Mouse (Mus musculus): Measurements from ENCODE around the gene Pde10a. TPM values are rescaled to one million over a fixed set of nuclear protein-coding genes. Genes with fewer than 3 reads are reported as not detected.
A peak's percentile ranks its signal among the peaks of the same experiment; 100 is the strongest.

Pde10a gene
- 2.4 and 4.4 TPM in 2 replicates for polyA plus RNA-seq (2016; fragmentation: Nextera tagmentation; extraction: Ambion mirVana)

DNA sequence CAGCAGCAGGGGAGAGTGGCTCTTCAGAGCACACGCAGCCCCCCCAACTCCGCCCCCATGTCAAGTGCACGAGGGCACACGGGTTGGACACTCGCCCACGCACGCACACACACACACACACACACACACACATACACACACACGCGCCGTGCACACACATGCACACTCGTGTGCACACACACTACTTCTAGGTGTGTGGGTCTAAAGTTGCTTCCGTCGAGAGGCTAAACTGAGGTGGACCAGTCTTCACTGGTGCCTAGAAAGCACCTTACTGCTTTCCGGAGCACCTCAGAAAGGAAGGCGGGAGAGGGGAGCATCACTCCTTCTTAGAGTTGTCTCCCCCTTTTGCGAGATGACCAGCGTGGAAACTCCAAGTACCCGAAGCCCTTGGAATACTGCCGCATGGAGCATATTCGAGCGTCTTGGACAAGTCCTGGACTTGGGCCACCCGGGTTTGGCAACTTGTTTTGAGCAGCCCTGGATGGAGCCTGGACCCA is at the start of gene Pde10a:
Gene Pde10a, plus strand, starts transcription at position 148 of the 497 bp plus-strand sequence.
- H3K4me2 ChIP-seq = peak within 1 kb of the TSS; percentile 96
- H3K4me1 ChIP-seq (replicated peaks) = peaks cover 29% of the 10 kb centered on the region
- WGBS = 3% methylated on average over 22 of the region's 22 CpGs
- no peaks in the 10 kb centered on the region for H3K9me3 ChIP-seq
- H3K27ac ChIP-seq = no peak within 1 kb of the TSS
- ATAC-seq (ENCODE audit: insufficient number of reproducible peaks, insufficient read depth, low FRiP score, low TSS enrichment, low read depth) = no peak
- H3K27me3 ChIP-seq = peaks cover 73% of the 10 kb centered on the region
- no peaks in the 10 kb centered on the region for H3K36me3 ChIP-seq
- peak within 1 kb of the TSS; percentile 47 for H3K9ac ChIP-seq (replicated peaks)
- peak within 1 kb of the TSS; percentile 48 for H3K4me3 ChIP-seq (replicated peaks)

DNA sequence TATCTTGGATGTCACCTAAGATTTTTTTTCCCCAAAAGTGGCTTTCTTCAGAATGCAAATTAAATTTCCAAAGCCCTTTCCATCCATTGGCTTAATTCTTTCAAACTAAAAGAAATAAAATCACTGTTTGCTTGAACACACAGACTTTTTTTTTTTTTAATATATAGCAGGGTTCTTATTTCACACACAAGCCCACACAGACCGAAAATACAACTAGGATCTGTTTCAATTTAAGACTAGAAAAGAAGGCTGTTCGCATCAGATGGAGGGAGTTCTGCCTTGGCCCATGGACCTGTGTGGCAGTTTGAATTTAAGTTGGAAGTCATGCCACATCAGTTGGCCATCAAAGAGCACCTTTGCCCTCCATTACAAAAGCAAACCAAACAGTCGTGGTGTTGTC is 46.6 kb upstream of the Pde10a start:
- H3K27me3 ChIP-seq = peaks cover 27% of the 10 kb centered on the region
- H3K27ac ChIP-seq = no peak overlapping the region
- H3K4me1 ChIP-seq (replicated peaks) = peaks cover 18% of the 10 kb centered on the region
- H3K9me3 ChIP-seq = peaks cover 6% of the 10 kb centered on the region; the same call in 1 of the 2 replicates
- ATAC-seq (ENCODE audit: insufficient number of reproducible peaks, insufficient read depth, low FRiP score, low TSS enrichment, low read depth) = no peak
- no peaks in the 10 kb centered on the region for H3K36me3 ChIP-seq
- no peak overlapping the region for H3K4me2 ChIP-seq
- H3K9ac ChIP-seq (replicated peaks) = no peak overlapping the region
- H3K4me3 ChIP-seq (replicated peaks) = no peak overlapping the region
- 71% methylated on average over 3 of the region's 3 CpGs for WGBS

DNA sequence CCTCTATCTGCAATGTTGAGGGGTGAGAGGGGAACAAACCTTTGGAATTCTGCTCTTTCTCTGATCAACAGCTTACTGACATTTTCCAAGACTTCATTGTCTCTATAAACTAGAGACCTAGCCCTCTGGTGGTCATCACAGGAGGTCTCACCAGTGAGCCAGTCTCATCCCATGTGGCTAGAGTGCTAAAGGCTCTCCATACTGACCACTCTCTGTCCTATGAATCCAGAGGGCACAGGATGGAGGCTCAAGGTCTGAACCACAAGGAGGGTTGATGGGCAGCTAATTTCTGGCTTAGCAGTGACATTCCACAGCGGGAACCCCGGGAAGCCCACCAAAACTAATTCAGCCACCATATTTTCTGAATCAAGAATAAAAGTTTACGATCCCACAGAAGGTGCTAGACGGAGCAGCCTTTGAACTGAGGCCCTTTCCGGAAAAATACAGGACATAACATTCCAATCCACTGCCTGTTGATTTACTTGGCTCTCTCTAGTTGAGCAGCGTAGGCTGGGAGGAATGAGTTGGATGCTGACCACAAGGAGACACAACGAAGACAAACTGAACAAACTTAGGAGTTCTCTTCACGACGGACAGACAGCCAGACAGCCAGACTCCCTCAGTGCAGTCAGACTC is 45.6 kb upstream of the Pde10a start:
- Histone ChIP-seq H3K9ac (replicated peaks) (no peak overlapping the region), H3K27ac (no peak overlapping the region), H3K4me1 (replicated peaks) (peaks cover 18% of the 10 kb centered on the region), H3K4me3 (replicated peaks) (no peak overlapping the region), H3K9me3 (peaks cover 6% of the 10 kb centered on the region; the same call in 1 of the 2 replicates), H3K4me2 (no peak overlapping the region), H3K27me3 (peaks cover 33% of the 10 kb centered on the region), H3K36me3 (no peaks in the 10 kb centered on the region)
- ATAC-seq (ENCODE audit: insufficient number of reproducible peaks, insufficient read depth, low FRiP score, low TSS enrichment, low read depth) = no peak
- 38% methylated on average over 9 of the region's 9 CpGs for WGBS

DNA sequence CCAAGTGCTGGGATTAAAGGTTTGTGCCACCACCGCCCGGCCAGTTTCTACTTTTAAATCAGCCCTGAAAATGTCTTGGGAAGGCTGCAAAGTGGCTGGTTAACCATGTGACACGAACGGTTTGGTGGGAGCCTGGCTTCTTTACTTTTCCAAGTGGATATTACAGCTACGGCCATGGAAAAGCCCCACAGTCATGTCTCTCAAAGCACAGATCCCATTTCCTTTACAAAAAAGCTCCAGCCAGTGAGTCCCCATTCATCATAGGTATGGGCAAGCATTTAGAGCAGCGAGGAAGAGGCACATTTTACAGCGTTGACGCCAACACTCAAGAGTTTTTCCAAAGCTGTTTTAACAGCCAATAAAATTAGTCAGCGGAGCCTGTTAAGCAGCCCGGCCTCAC is 43.4 kb upstream of the Pde10a start:
- H3K36me3 ChIP-seq = no peaks in the 10 kb centered on the region
- H3K9me3 ChIP-seq = peaks cover 6% of the 10 kb centered on the region; the same call in 1 of the 2 replicates
- no peak overlapping the region for H3K4me3 ChIP-seq (replicated peaks)
- ATAC-seq (ENCODE audit: insufficient number of reproducible peaks, insufficient read depth, low FRiP score, low TSS enrichment, low read depth) = no peak
- H3K4me2 ChIP-seq = no peak overlapping the region
- peaks cover 42% of the 10 kb centered on the region for H3K27me3 ChIP-seq
- WGBS = 41% methylated on average over 10 of the region's 10 CpGs
- no peak overlapping the region for H3K27ac ChIP-seq
- no peak overlapping the region for H3K9ac ChIP-seq (replicated peaks)
- H3K4me1 ChIP-seq (replicated peaks) = peaks cover 18% of the 10 kb centered on the region

DNA sequence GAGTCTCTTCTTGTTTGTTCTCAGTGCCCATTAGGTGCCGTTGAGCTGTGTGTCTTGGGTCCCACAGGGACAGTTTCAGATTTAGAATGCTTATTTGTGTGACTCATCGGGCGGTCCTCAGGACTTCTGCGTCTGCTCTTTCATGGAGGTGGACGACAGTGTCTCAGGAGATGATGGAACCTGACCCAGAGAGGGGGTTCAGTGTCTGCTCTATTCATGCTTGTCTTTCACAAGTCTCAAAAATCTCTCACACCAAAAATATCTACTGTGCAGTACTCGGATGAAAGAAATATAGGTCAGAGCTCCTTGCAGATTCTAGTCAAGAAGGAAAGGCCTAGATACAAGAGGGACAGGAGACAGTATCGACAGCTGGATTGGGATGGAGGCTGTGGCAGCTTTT is 42.3 kb upstream of the Pde10a start:
- H3K9ac ChIP-seq (replicated peaks) = no peak overlapping the region
- H3K9me3 ChIP-seq = peaks cover 4% of the 10 kb centered on the region; the same call in 1 of the 2 replicates
- H3K4me1 ChIP-seq (replicated peaks) = peaks cover 21% of the 10 kb centered on the region
- no peak overlapping the region for H3K27ac ChIP-seq
- WGBS = 79% methylated on average over 7 of the region's 7 CpGs
- ATAC-seq (ENCODE audit: insufficient number of reproducible peaks, insufficient read depth, low FRiP score, low TSS enrichment, low read depth) = no peak
- H3K36me3 ChIP-seq = no peaks in the 10 kb centered on the region
- H3K4me2 ChIP-seq = no peak overlapping the region
- no peak overlapping the region for H3K4me3 ChIP-seq (replicated peaks)
- H3K27me3 ChIP-seq = peaks cover 41% of the 10 kb centered on the region

DNA sequence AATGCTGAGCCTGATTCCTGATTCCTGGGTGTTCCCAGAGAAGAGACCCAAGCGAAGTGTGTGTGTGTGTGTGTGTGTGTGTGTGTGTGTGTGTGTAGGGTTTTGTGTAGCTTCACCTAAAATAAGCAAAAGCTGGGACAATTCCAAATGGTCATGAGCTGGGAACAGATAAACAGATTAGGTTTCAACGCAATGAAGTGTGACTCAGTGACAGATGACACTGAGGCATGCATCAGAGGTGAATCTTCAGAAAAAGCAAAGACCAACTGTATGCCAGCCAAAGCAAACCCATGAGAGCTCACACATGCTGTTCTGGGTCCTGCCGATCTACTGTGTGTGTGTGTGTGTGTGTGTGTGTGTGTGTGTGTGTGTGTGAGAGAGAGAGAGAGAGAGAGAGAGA is 40.9 kb upstream of the Pde10a start:
- Histone ChIP-seq H3K4me1 (replicated peaks) (peaks cover 27% of the 10 kb centered on the region), H3K27ac (no peak overlapping the region), H3K9ac (replicated peaks) (no peak overlapping the region), H3K4me2 (no peak overlapping the region), H3K4me3 (replicated peaks) (no peak overlapping the region), H3K27me3 (peaks cover 43% of the 10 kb centered on the region), H3K9me3 (no peaks in the 10 kb centered on the region), H3K36me3 (no peaks in the 10 kb centered on the region)
- 62% methylated on average over 3 of the region's 3 CpGs for WGBS
- no peak for ATAC-seq (ENCODE audit: insufficient number of reproducible peaks, insufficient read depth, low FRiP score, low TSS enrichment, low read depth)

DNA sequence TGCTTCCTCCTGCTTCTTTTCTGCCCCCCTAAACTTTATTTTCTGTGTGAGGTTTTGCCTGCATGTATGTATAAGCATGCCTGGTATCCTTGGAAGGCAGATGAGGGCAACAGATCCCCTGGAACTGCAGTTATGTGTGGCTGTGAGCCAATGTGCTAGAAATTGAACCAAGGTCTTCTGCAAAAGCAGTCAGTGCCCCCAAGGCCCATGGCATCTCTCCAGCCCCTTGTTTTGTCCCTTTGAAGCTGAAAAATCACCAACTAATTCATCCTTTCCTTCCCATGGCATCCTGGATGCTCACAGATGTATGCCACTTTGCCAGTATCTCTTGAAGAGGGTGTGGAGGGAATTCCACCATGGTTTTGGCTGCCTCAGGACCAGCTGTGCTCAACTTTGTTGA is 40.0 kb upstream of the Pde10a start:
- Histone ChIP-seq H3K4me3 (replicated peaks) (no peak overlapping the region), H3K9me3 (no peaks in the 10 kb centered on the region), H3K9ac (replicated peaks) (no peak overlapping the region), H3K27me3 (peaks cover 42% of the 10 kb centered on the region), H3K4me1 (replicated peaks) (peaks cover 18% of the 10 kb centered on the region), H3K36me3 (no peaks in the 10 kb centered on the region), H3K27ac (no peak overlapping the region), H3K4me2 (no peak overlapping the region)
- ATAC-seq (ENCODE audit: insufficient number of reproducible peaks, insufficient read depth, low FRiP score, low TSS enrichment, low read depth) = no peak

DNA sequence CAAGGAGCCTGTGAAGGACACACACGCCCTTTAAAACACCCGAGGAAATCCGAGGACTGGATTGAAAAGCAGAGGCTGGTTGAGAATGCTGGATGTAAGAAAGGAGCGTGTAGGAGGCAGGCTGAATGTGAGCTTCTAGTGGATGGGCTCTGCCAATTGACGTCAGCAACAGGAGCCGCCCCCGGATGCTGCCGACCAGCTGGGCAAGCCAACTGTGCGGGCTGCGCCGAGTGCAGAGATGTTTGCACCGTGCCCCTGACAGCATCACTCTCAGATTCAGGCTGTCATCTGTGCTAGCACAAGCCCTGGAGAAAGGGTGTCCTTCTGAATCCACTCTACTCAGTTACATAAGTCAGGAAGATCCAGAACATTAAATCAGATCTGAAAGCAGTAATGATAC is 37.3 kb upstream of the Pde10a start:
- peak overlapping the region; percentile 36 for H3K4me2 ChIP-seq

DNA sequence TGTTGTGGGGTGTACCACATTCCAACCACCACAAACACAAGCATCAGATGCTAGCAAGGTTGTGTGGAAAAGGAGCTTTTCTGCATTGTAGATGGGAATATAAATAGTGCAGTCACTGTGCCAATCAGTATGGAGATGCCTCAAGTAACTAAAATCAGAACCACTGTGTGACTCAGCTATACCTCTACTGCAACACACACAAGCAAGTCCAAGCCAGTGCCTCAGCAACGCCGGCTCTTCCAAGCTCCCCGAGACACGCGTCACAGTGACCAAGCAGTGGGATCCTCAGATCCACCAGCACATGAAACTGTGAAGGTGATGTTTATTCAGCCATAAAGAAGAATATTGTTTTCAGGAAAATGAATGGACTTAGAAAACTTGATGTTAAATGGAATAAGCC is 34.2 kb upstream of the Pde10a start:
- Histone ChIP-seq H3K4me3 (replicated peaks) (no peak overlapping the region), H3K27ac (no peak overlapping the region), H3K9me3 (no peaks in the 10 kb centered on the region), H3K4me2 (no peak overlapping the region), H3K4me1 (replicated peaks) (peaks cover 11% of the 10 kb centered on the region; the same call in 1 of the 2 replicates), H3K9ac (replicated peaks) (no peak overlapping the region), H3K36me3 (no peaks in the 10 kb centered on the region), H3K27me3 (peaks cover 24% of the 10 kb centered on the region)
- WGBS = 91% methylated on average over 5 of the region's 5 CpGs
- no peak for ATAC-seq (ENCODE audit: insufficient number of reproducible peaks, insufficient read depth, low FRiP score, low TSS enrichment, low read depth)

More for the DNA sequence above, 37.3 kb upstream of the Pde10a start:
- H3K9ac ChIP-seq (replicated peaks) = no peak overlapping the region; the same call in 1 of the 2 replicates
- no peak overlapping the region for H3K27ac ChIP-seq
- H3K27me3 ChIP-seq = peaks cover 41% of the 10 kb centered on the region
- H3K36me3 ChIP-seq = no peaks in the 10 kb centered on the region
- no peak overlapping the region for H3K4me3 ChIP-seq (replicated peaks)
- ATAC-seq (ENCODE audit: insufficient number of reproducible peaks, insufficient read depth, low FRiP score, low TSS enrichment, low read depth) = no peak
- 48% methylated on average over 12 of the region's 12 CpGs for WGBS
- H3K4me1 ChIP-seq (replicated peaks) = peaks cover 11% of the 10 kb centered on the region; the same call in 1 of the 2 replicates
- H3K9me3 ChIP-seq = no peaks in the 10 kb centered on the region

DNA sequence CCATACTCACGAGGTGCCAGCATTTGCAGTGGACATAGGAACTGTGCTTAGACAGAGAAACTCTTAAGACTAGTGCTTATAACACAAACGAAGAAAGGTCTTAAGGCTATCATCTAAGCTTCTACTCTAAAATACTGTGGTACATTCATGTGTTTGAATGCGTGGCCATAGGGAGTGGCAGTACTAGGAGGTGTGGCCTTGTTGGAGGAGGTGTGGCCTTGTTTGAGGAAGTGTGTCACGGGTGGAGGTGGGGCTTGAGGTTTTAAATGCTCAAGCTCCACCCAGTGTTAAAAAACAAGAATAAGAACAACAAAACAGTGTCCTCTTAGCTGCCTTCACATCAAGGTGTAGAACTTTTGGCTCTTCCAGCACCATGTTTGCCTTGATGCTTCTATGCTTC is 31.7 kb upstream of the Pde10a start:
- Histone ChIP-seq H3K27me3 (peaks cover 22% of the 10 kb centered on the region), H3K9me3 (no peaks in the 10 kb centered on the region), H3K4me3 (replicated peaks) (no peak overlapping the region), H3K27ac (no peak overlapping the region), H3K36me3 (no peaks in the 10 kb centered on the region), H3K4me2 (no peak overlapping the region), H3K9ac (replicated peaks) (no peak overlapping the region), H3K4me1 (replicated peaks) (peaks cover 4% of the 10 kb centered on the region; the same call in 1 of the 2 replicates)
- 83% methylated on average over 4 of the region's 4 CpGs for WGBS
- no peak for ATAC-seq (ENCODE audit: insufficient number of reproducible peaks, insufficient read depth, low FRiP score, low TSS enrichment, low read depth)

DNA sequence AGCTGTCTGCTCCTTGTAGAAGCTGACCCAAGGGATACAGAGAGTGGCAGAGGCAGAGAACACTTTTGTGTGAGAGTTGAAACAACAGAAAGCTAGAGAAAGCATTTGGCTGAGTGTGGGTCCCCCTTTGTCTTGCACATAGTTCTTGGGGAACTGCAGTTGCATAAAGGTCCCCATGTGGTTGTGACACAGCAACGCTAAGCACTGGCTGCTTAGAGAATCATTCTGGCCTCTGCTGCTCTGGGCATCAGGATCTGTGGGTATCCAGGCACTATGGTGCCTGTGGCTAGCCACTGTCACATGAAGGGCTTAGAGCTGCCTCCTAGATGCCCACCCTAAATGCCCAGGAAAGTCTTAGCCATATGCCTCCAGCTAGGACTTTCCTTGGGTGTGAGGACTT is 27.0 kb upstream of the Pde10a start:
- Histone ChIP-seq H3K4me1 (replicated peaks) (0 out of 2 replicates have a peak, but pooled peaks cover 6% of the 10 kb centered on the region), H3K27me3 (peaks cover 17% of the 10 kb centered on the region), H3K36me3 (no peaks in the 10 kb centered on the region), H3K9ac (replicated peaks) (no peak overlapping the region), H3K9me3 (no peaks in the 10 kb centered on the region), H3K4me2 (no peak overlapping the region), H3K4me3 (replicated peaks) (no peak overlapping the region), H3K27ac (no peak overlapping the region)
- no peak for ATAC-seq (ENCODE audit: insufficient number of reproducible peaks, insufficient read depth, low FRiP score, low TSS enrichment, low read depth)
- WGBS = 87% methylated on average over 1 of the region's 1 CpGs

DNA sequence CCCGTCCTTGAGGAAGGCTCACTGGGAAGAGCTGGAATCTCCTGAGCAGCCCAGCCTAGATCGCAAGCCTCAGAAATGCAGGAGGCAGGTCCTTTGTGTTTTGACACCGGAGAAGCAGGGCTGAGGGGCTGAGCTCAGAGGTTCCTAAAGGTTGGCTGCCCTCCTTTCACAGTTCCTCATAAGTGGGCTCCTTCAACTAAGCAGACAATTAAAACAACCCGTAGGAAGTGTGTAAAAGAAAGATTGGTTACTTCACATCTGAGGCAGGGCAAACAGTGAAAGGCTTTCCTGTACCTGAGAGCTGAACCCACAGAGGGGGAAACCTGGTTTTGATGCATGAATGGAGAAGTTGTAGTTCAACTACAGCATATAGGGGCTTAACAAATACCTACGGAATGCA is 26.5 kb upstream of the Pde10a start:
- Histone ChIP-seq H3K27ac (no peak overlapping the region), H3K4me1 (replicated peaks) (0 out of 2 replicates have a peak, but pooled peaks cover 6% of the 10 kb centered on the region), H3K9ac (replicated peaks) (no peak overlapping the region), H3K27me3 (peaks cover 17% of the 10 kb centered on the region), H3K36me3 (no peaks in the 10 kb centered on the region), H3K4me2 (no peak overlapping the region), H3K9me3 (no peaks in the 10 kb centered on the region), H3K4me3 (replicated peaks) (no peak overlapping the region)
- ATAC-seq (ENCODE audit: insufficient number of reproducible peaks, insufficient read depth, low FRiP score, low TSS enrichment, low read depth) = no peak
- 47% methylated on average over 5 of the region's 5 CpGs for WGBS

All from limb, embryonic 12.5 days (tissue).